Mouse (Mus musculus): ENCODE data around the gene Man2b1.
"Not testable (repeated sequence)": the region's sequence is repeated elsewhere in the genome, so short reads cannot be mapped to it uniquely, and the experiment has no call there.

Man2b1 gene

GRCm38 (mm10) chr8:85123691-85124090, 40.6 kb downstream of the Man2b1 start:
- DNase-seq: no peak

GRCm38 (mm10) chr8:85132335-85132734, 49.3 kb downstream of the Man2b1 start:
- no peak for DNase-seq

- DNase-seq: not testable (repeated sequence)
Measured at GRCm38 (mm10) chr8:85135690-85136089, 52.6 kb downstream of the Man2b1 start.

GRCm38 (mm10) chr8:85142516-85142915, 59.4 kb downstream of the Man2b1 start:
- no peak for DNase-seq

Measured in kidney, postnatal 36 days (tissue).